Mouse (Mus musculus): ENCODE data around the gene Jph3. TPM values are rescaled to one million over a fixed set of nuclear protein-coding genes. Genes with fewer than 3 reads are reported as not detected.

The Jph3 gene
- total RNA-seq, 2 experiments from 2014 or later = 301 to 309 TPM

DNA sequence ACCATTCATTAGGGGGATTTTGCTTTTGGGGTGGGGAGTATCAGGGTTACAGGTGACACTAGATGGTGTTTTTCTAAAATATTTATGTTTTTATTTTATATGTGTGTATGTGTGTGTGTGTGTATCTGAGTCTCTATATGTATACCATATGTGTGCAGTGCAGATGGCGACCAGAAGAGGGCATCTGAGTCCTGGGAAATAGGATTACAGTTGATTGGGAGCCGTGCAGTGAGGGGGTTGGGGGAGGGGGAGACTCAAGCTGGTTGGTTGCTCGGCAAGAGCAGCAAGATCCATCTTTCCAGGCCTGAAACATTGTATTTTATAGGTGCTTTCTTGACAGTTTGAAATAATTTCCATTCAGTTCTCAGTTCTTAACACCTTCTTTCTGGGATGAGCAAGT is 2.3 kb upstream of the Jph3 start:
- no peak for DNase-seq (ENCODE audit: extremely low spot score in 1 of 2, low spot score in 1 of 2)

DNA sequence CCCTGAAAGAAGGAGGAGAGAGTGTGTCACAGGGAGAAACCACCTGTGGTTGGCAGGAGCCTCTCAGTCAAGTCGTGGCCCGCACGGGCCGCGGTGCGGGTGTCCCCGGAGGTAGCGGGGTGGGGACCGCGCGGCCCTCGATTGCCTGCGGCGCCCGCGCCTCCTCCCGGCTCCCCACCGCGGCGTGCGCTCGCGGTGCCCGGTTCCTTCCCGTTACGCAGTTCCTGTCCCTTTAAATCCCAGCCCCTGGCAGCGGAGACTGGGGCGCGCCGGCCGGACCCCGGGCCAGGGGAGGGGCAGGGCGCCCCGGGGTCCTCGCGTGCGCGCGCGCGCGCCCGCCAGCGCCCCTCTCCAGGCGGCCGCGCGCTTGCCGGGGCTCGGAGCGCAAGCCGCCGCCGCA is 331 bp downstream of the Jph3 start:
- no peak for DNase-seq (ENCODE audit: extremely low spot score in 1 of 2, low spot score in 1 of 2)

GRCm38 (mm10) chr8:121730170-121730569 is 747 bp downstream of the Jph3 start:
- peak in 1 of 2 experiments; percentile 44 for DNase-seq (ENCODE audit: extremely low spot score in 1 of 2, low spot score in 1 of 2)

DNA sequence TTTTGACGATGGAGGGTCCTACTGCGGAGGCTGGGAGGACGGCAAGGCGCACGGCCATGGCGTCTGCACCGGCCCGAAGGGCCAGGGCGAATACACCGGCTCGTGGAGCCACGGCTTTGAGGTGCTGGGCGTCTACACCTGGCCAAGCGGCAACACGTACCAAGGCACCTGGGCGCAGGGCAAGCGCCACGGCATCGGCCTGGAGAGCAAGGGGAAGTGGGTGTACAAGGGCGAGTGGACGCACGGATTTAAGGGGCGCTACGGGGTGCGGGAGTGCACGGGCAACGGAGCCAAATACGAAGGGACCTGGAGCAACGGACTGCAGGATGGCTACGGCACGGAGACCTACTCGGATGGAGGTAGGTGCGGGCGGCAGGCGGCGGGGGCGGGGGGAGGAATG is 1.2 kb downstream of the Jph3 start:
- DNase-seq (ENCODE audit: extremely low spot score in 1 of 2, low spot score in 1 of 2) = peak in 1 of 2 experiments; percentile 31

GRCm38 (mm10) chr8:121731060-121731459 is 1.6 kb downstream of the Jph3 start:
- DNase-seq (ENCODE audit: extremely low spot score in 1 of 2, low spot score in 1 of 2) = no peak

- DNase-seq (ENCODE audit: extremely low spot score in 1 of 2, low spot score in 1 of 2) = peak; percentile 35 to 61
Observed at GRCm38 (mm10) chr8:121731471-121732333, 2.3 kb downstream of the Jph3 start.

DNA sequence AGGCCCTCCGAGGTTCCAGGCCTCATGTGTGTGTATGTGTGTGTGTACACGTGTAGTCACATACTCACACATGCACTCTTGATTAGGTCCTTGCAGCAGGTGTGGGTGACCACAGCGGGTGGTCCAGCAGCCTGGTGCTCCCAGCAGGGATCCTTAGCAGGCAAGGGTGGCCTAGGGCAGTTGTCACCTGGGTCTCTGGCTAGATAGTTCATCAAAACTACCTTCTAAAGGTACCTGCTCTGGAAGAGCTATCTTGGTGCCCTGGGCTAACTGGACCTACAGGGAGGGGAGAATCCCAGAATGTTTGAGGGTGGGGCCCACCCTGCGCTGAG is 2.9 kb downstream of the Jph3 start:
- DNase-seq (ENCODE audit: extremely low spot score in 1 of 2, low spot score in 1 of 2) = no peak

- peak in 1 of 2 experiments; percentile 44 for DNase-seq (ENCODE audit: extremely low spot score in 1 of 2, low spot score in 1 of 2)
Observed at GRCm38 (mm10) chr8:121734262-121734661, 4.8 kb downstream of the Jph3 start.

DNA sequence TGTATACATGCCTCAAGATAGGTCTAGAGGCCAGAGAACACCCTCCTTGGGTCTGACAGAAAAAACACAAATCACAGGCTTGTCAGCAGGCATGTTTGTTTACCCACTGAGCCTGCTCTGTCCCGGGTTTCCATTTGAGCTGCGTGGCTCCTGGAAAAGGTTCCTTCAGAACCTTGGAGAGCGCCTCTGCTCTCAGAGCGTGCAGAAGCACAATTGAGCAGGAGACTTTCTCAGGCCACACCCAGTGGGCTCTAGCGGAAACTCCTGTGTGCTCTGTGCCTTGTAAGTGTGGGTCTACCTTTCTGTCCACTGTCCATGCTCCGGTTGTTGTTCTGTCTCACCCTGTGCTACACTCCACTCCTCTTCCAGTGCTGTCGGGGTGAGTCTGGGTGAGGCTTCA is 6.8 kb downstream of the Jph3 start:
- no peak for DNase-seq (ENCODE audit: extremely low spot score in 1 of 2, low spot score in 1 of 2)

DNA sequence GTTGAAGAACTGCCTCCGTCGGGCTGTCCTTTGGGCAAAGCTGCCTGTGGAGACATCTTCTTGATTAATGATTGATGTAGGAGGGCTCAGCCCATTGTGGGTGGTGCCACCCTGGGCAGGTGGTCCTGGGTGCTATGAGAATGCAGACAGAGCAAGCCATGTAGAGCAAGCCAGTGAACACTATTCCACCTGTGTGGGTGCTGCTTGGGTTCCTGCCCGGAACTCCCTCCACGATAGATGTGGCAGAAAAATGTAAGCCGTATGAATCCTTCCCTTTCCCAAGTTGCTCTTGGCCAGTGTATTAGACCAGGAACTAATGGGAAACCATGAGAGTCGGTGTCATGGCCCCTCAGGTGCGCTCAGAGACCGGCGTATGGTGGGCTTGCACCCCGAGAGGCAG is 11.3 kb downstream of the Jph3 start:
- no peak for DNase-seq (ENCODE audit: extremely low spot score in 1 of 2, low spot score in 1 of 2)

GRCm38 (mm10) chr8:121749501-121749900 is 20.1 kb downstream of the Jph3 start:
- DNase-seq (ENCODE audit: extremely low spot score in 1 of 2, low spot score in 1 of 2) = no peak

- no peak for DNase-seq (ENCODE audit: extremely low spot score in 1 of 2, low spot score in 1 of 2)
Observed at GRCm38 (mm10) chr8:121750512-121750911, 21.1 kb downstream of the Jph3 start.

DNA sequence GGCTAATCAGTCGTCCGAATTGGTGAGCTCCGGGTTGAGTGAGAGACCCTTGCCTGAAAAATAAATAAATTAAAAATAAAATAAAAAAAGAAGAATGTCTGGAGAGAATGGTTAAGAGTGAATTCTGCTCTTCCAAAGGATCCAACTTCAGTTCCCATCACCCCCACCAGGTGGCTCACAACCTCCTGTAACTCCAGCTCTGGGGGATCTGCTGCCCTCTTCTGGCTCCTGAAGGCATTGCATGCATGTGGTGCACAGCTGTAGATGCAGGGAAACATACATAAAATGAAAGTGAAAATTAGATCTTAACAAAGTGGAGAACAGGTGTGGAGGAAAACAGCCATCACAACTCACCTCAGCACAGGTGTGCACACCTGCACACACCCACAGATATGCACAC is 22.0 kb downstream of the Jph3 start:
- DNase-seq (ENCODE audit: extremely low spot score in 1 of 2, low spot score in 1 of 2) = peak in 1 of 2 experiments; percentile 77

- DNase-seq (ENCODE audit: extremely low spot score in 1 of 2, low spot score in 1 of 2) = no peak
Observed at GRCm38 (mm10) chr8:121758470-121758869, 29.0 kb downstream of the Jph3 start.

DNA sequence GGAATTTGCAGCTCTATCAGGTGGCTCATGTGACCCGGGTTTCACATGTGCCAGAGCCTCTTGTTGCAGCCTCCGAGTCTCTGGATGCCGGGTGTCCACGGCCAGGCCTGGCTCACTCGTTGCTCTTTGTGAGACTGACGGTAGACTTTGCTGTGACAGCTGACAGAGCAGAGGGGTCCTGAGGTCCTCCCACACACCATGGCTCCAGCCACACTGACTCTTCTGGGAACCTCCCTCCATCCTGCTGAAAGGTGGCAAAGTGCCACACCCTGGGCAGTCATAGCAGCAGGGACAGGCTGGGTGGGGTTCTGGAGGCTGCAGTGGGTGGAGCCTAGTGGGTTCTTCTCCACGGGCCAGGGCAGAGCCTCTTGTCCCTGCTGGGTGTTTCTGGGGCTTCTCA is 31.1 kb downstream of the Jph3 start:
- DNase-seq (ENCODE audit: extremely low spot score in 1 of 2, low spot score in 1 of 2) = no peak

- DNase-seq (ENCODE audit: extremely low spot score in 1 of 2, low spot score in 1 of 2) = no peak
Observed at GRCm38 (mm10) chr8:121761480-121761879, 32.1 kb downstream of the Jph3 start.

DNA sequence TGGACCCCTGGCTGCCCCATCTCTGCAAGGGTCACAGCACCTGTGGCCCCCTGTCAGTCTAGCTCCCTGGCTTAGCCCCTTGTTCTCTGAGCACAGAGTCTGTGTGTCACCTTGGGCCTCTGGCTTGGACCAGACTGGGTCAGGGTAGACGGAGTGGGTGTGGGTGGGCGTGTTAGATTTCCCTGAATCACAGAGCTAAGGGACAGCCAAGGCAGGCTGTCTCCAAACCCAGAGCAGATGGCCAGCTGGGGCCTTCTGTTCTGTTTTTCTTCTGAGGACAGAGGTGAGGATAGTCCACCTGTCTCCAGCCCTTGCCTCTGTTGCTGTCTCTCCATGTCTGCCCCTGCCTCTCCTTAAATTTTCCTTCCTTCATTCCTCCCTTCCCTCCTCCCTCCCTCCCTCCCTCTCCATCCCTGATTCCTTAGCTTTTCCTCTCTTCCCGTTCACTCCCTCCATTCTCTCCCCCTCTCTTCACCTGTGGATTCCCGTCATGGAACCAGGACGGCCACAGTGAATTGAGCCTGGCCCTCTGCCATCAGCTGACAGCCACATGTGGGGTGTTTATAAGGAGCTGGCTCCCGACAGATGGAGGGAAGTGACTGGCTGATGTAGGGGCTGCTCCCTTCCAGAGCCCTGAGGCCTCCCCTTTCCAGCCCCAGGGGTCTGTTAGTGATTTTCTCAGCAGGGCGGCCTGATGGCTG is 33.7 kb downstream of the Jph3 start:
- DNase-seq (ENCODE audit: extremely low spot score in 1 of 2, low spot score in 1 of 2) = no peak

DNA sequence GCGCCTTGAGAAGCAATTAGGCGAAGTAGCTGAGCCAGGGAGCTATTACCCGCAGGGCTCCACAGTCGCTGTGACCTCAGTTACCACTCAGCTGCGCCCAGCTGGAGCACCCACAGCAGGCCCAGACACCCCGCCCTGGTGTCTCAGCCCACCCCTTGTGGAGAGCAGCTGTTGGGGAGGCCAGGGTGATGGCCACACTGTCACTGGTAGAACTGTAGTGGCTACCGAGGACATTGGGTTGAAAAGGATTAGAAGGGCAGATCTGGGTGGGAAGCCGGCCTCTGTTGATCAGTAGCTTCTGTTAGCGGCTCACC is 34.2 kb downstream of the Jph3 start:
- DNase-seq (ENCODE audit: extremely low spot score in 1 of 2, low spot score in 1 of 2) = no peak

GRCm38 (mm10) chr8:121765594-121766138 is 36.2 kb downstream of the Jph3 start:
- DNase-seq (ENCODE audit: extremely low spot score in 1 of 2, low spot score in 1 of 2) = no peak

DNA sequence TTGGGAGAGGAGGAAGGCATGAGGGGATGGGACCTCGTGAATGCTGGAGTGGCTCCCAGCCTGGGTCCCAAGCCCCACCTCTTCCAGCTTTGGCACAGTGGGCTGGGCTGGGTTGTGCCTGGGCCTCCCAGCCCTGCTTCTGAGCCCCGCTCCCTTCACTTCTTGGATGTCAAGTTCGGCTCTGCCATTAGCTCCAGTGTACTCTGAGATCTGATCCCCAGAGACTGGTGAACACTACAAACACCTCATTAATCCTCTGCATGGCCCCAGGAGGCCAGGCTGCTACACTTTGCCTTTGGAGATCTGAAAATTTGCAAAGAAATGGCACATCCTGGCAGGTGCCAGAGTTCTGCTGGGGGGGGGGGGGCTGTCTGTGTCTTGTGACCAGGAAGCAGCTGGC is 39.7 kb downstream of the Jph3 start:
- no peak for DNase-seq (ENCODE audit: extremely low spot score in 1 of 2, low spot score in 1 of 2)

DNA sequence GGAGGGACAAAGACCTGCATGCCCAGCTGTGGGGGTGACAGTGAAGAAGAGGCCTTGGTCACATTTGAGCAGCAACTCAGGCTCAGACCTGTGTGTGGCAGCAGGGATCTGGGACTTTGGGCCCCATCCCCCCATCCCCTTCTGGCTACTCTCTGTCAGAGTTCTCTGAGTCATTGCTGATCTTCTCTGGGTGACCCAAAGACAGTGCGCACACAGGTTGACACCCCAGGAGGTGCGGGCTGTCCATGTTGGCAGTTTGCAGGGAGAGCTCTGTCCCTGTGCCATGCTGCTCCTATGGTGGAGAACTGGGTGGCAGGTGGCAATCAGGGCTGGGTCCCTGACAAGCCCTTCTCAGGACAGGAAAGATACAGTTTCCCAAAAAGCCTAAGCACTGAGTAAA is 40.2 kb downstream of the Jph3 start:
- no peak for DNase-seq (ENCODE audit: extremely low spot score in 1 of 2, low spot score in 1 of 2)
